ENCODE assay signal across 21 mouse cellular contexts in genomic region chr12:30851871-30852270, GRCm38 (mm10). TPM values are rescaled to one million over a fixed set of nuclear protein-coding genes. Genes with fewer than 3 reads are reported as not detected.
DNase-seq lines count a peak whose midpoint lies in the region; ATAC-seq and TF ChIP-seq lines count a peak whose summit lies in the region.
"Had no signal": no experiment of that assay in that cellular context is flagged by ENCODE, and none has a peak within 500 bp of the region (broad histone marks: within the 10 kb centered on the region; RNA-seq: fewer than 3 reads in every experiment).

No protein-coding gene starts in this region.

- no peak for ATAC-seq in CD4-positive, CD25-positive, alpha-beta regulatory T cell, adult 4 months
- ATAC-seq: midbrain, embryonic 16.5 days had no signal

- H3K27me3 ChIP-seq in kidney, adult 2 months (replicated peaks; ENCODE audit: control insufficient read depth, insufficient read depth, low read length): no peaks in the 10 kb centered on the region
- H3K27me3 ChIP-seq in limb, embryonic 10.5 days (ENCODE audit: low read depth, poor library complexity, severe bottlenecking): no peaks in the 10 kb centered on the region
- H3K27me3 ChIP-seq: liver, embryonic 15.5 days; megakaryocyte, embryonic 14.5 days had no signal

- no peak overlapping the region for H3K27ac ChIP-seq in kidney, adult 2 months (ENCODE audit: insufficient read depth, low read depth, low read length)
- no peak overlapping the region for H3K27ac ChIP-seq in limb, embryonic 10.5 days
- H3K27ac ChIP-seq: left cerebral cortex, adult 2 months; liver, embryonic 15.5 days; stomach, postnatal 0 days had no signal

- no peak for TF ChIP-seq POLR2A in kidney, adult 2 months (IDR thresholded peaks at IDR 0.05; ENCODE audit: low read depth, low read length)

- H3K4me3 ChIP-seq in kidney, adult 2 months (ENCODE audit: insufficient read depth, low read depth, low read length): no peak overlapping the region
- no peak overlapping the region for H3K4me3 ChIP-seq in limb, embryonic 10.5 days
- H3K4me3 ChIP-seq: erythroblast, embryonic 14.5 days; left cerebral cortex, adult 2 months; liver, embryonic 15.5 days; megakaryocyte, embryonic 14.5 days had no signal

- H3K4me1 ChIP-seq in kidney, adult 2 months (ENCODE audit: control insufficient read depth, insufficient read depth, low read length): no peaks in the 10 kb centered on the region; the same call in 1 of the 2 replicates
- no peaks in the 10 kb centered on the region for H3K4me1 ChIP-seq in limb, embryonic 10.5 days
- H3K4me1 ChIP-seq: liver, embryonic 15.5 days; megakaryocyte, embryonic 14.5 days had no signal

- no peaks in the 10 kb centered on the region for H3K36me3 ChIP-seq in kidney, adult 2 months (ENCODE audit: control insufficient read depth, insufficient read depth, low read length)
- no peaks in the 10 kb centered on the region for H3K36me3 ChIP-seq in limb, embryonic 10.5 days
- H3K36me3 ChIP-seq: liver, embryonic 15.5 days had no signal

- no peaks in the 10 kb centered on the region for H3K9me3 ChIP-seq in limb, embryonic 10.5 days (replicated peaks)
- H3K9me3 ChIP-seq: liver, embryonic 15.5 days; megakaryocyte, embryonic 14.5 days had no signal

- no peak for TF ChIP-seq CTCF in kidney, adult 2 months (conservative IDR thresholded peaks at IDR 0.05; ENCODE audit: insufficient read depth, insufficient read length, low read depth, low read length)

- 80% methylated on average over 6 of the region's 6 CpGs for WGBS in kidney, adult 2 months
- WGBS in limb, embryonic 10.5 days: 91% methylated on average over 6 of the region's 6 CpGs

- DNase-seq in kidney, adult 2 months: peak; percentile 8
- DNase-seq in kidney, adult 9 months: no peak
- DNase-seq in cerebellum, adult 11 months: peak; percentile 5
- peak; percentile 22 for DNase-seq in cerebellum, adult 9-11 months
- peak; percentile 13 to 31 for DNase-seq in layer of hippocampus, postnatal 10 days (ENCODE audit: low spot score in 2 of 2)
- DNase-seq in limb, embryonic 10.5 days (ENCODE audit: low spot score): no peak
- DNase-seq: gastrocnemius, postnatal 25 days; heart, postnatal 14 days; kidney, adult 11 months; kidney, postnatal 14 days; lung, postnatal 10 days; right cerebral cortex, postnatal 25 days had no signal

RNA-seq across cellular contexts. Expression of gene Alkal2, which starts 32.3 kb away (rescaled TPM):
- polyA plus RNA-seq in kidney, adult 2 months (2012; rRNA removed): 0.41 and 0.87 TPM in 2 replicates
- total RNA-seq in layer of hippocampus, postnatal 10 days (2021): 1 to 10 TPM; 3.5 to 5.2 TPM
- 0.14 TPM in 1 of 2 replicates, not detected in the other for polyA plus RNA-seq in limb, embryonic 10.5 days (2016; fragmentation: Nextera tagmentation; extraction: Ambion mirVana)
- not detected for polyA plus RNA-seq in CD4-positive, CD25-positive, alpha-beta regulatory T cell, adult 4 months (2017; shearing (Covaris generic))
- polyA plus RNA-seq: C2C12; erythroblast, embryonic 14.5 days; liver, embryonic 15.5 days; neural tube, embryonic 11.5 days had no signal

RNA-seq across cellular contexts. Expression of gene Acp1, which starts 59.5 kb away (rescaled TPM):
- polyA plus RNA-seq in kidney, adult 2 months (2012; rRNA removed): 9.6 and 12.2 TPM in 2 replicates
- 10 to 100 TPM; 52.2 to 58.4 TPM for total RNA-seq in layer of hippocampus, postnatal 10 days (2021)
- 224 and 228 TPM in 2 replicates for polyA plus RNA-seq in limb, embryonic 10.5 days (2016; fragmentation: Nextera tagmentation; extraction: Ambion mirVana)
- 100 to 1,000 TPM in 1 of 2 experiments, 10 to 100 TPM in 1; 86.1 to 104 TPM for polyA plus RNA-seq in CD4-positive, CD25-positive, alpha-beta regulatory T cell, adult 4 months (2017; shearing (Covaris generic))

RNA-seq across cellular contexts. Expression of gene Sh3yl1, which starts 59.6 kb away (rescaled TPM):
- 11.6 and 13.5 TPM in 2 replicates for polyA plus RNA-seq in kidney, adult 2 months (2012; rRNA removed)
- total RNA-seq in layer of hippocampus, postnatal 10 days (2021): 10 to 100 TPM; 21.5 to 22.2 TPM
- polyA plus RNA-seq in limb, embryonic 10.5 days (2016; fragmentation: Nextera tagmentation; extraction: Ambion mirVana): 8.6 and 12.6 TPM in 2 replicates
- polyA plus RNA-seq in CD4-positive, CD25-positive, alpha-beta regulatory T cell, adult 4 months (2017; shearing (Covaris generic)): 1 to 10 TPM; 1.0 to 1.4 TPM

Comparison
In these comparisons a context has a peak if more than half of its experiments do, and no peak if none do; other contexts are left out.
1. DNase-seq: peak in kidney, adult 2 months (single experiment), cerebellum, adult 11 months (single experiment), cerebellum, adult 9-11 months (single experiment) and layer of hippocampus, postnatal 10 days (2 of 2); none in kidney, adult 9 months (single experiment) and limb, embryonic 10.5 days (single experiment).